ENCODE assay signal across 28 mouse cellular contexts in genomic region chr10:80196167-80196566, GRCm38 (mm10). TPM values are rescaled to one million over a fixed set of nuclear protein-coding genes. Genes with fewer than 3 reads are reported as not detected.
A peak's percentile ranks its signal among the peaks of the same experiment; 100 is the strongest.
DNase-seq lines count a peak whose midpoint lies in the region; ATAC-seq lines count a peak whose summit lies in the region.
"Had no signal": no experiment of that assay in that cellular context is flagged by ENCODE, and none has a peak within 500 bp of the region (broad histone marks: within the 10 kb centered on the region; RNA-seq: fewer than 3 reads in every experiment).

No protein-coding gene starts in this region.

- no peak for ATAC-seq in heart, embryonic 11.5 days (replicated peaks; ENCODE audit: insufficient number of reproducible peaks, low FRiP score, low TSS enrichment)
- ATAC-seq in midbrain, embryonic 16.5 days, result no peak
- no peak for ATAC-seq in midbrain, embryonic 13.5 days
- no peak for ATAC-seq in midbrain, embryonic 14.5 days (ENCODE audit: low FRiP score, low TSS enrichment)
- ATAC-seq: hindbrain, postnatal 0 days; inflammation-experienced regulatory T-cells, adult 6 months; intestine, embryonic 16.5 days; Patski had no signal

- 89% methylated on average over 1 of the region's 1 CpGs for WGBS in heart, embryonic 11.5 days (ENCODE audit: insufficient replicate concordance)
- 71% methylated on average over 1 of the region's 1 CpGs for WGBS in midbrain, embryonic 10.5 days
- WGBS in midbrain, embryonic 16.5 days, result 68% methylated on average over 1 of the region's 1 CpGs
- 62% methylated on average over 1 of the region's 1 CpGs for WGBS in midbrain, embryonic 13.5 days
- 31% methylated on average over 1 of the region's 1 CpGs for WGBS in midbrain, embryonic 14.5 days

- H3K27ac ChIP-seq in heart, embryonic 11.5 days (ENCODE audit: low read depth, low read length), result no peak overlapping the region
- peak overlapping the region; percentile 96 for H3K27ac ChIP-seq in midbrain, embryonic 10.5 days (replicated peaks)
- no peak overlapping the region for H3K27ac ChIP-seq in midbrain, embryonic 16.5 days (ENCODE audit: low read length)
- peak overlapping the region; percentile 62; the same call in 1 of the 2 replicates for H3K27ac ChIP-seq in midbrain, embryonic 13.5 days
- H3K27ac ChIP-seq in midbrain, embryonic 14.5 days (replicated peaks; ENCODE audit: low read depth, low read length), result no peak overlapping the region
- H3K27ac ChIP-seq: embryonic facial prominence, embryonic 12.5 days; embryonic facial prominence, embryonic 15.5 days; forebrain, embryonic 12.5 days; heart, adult 2 months; heart, embryonic 10.5 days; hindbrain, embryonic 14.5 days; hindbrain, postnatal 0 days had no signal

- no peaks in the 10 kb centered on the region for H3K9me3 ChIP-seq in heart, embryonic 11.5 days (replicated peaks; ENCODE audit: control insufficient read depth, low read length)
- H3K9me3 ChIP-seq in midbrain, embryonic 10.5 days (replicated peaks), result no peaks in the 10 kb centered on the region
- H3K9me3 ChIP-seq in midbrain, embryonic 16.5 days (replicated peaks; ENCODE audit: control insufficient read depth, low read length, poor library complexity, severe bottlenecking), result no peaks in the 10 kb centered on the region
- H3K9me3 ChIP-seq in midbrain, embryonic 13.5 days, result no peaks in the 10 kb centered on the region
- no peaks in the 10 kb centered on the region for H3K9me3 ChIP-seq in midbrain, embryonic 14.5 days (ENCODE audit: control insufficient read depth, low read length)
- H3K9me3 ChIP-seq: embryonic facial prominence, embryonic 12.5 days; embryonic facial prominence, embryonic 15.5 days; forebrain, embryonic 12.5 days; G1E; heart, embryonic 10.5 days had no signal

- DNase-seq in adrenal gland, postnatal 14 days, result peak; percentile 54
- no peak for DNase-seq in adrenal gland, adult (ENCODE audit: inconsistent age in 2 of 2, low spot score in 1 of 2)
- DNase-seq in heart, adult 18-20 months, result no peak
- no peak for DNase-seq in midbrain, embryonic 10.5 days (ENCODE audit: low spot score)
- DNase-seq in midbrain, embryonic 14.5 days, result no peak
- DNase-seq: adrenal gland, adult 8-10 months; B cell, adult 2 months; cerebellum, adult 11 months; cerebellum, adult 2 months; cerebellum, adult 9-11 months; cerebellum, postnatal 25 days; gastrocnemius, postnatal 25 days; heart, adult 2 months had no signal

- H3K4me2 ChIP-seq in heart, embryonic 11.5 days, result no peak overlapping the region
- H3K4me2 ChIP-seq in midbrain, embryonic 16.5 days (ENCODE audit: low read length), result no peak overlapping the region
- no peak overlapping the region for H3K4me2 ChIP-seq in midbrain, embryonic 13.5 days (replicated peaks)
- H3K4me2 ChIP-seq in midbrain, embryonic 14.5 days (ENCODE audit: low read length), result no peak overlapping the region
- H3K4me2 ChIP-seq: embryonic facial prominence, embryonic 12.5 days; embryonic facial prominence, embryonic 15.5 days; forebrain, embryonic 12.5 days; hindbrain, embryonic 14.5 days had no signal

- H3K9ac ChIP-seq in heart, embryonic 11.5 days (ENCODE audit: low read depth, low read length), result peak overlapping the region; percentile 43; the same call in 1 of the 2 replicates
- no peak overlapping the region for H3K9ac ChIP-seq in midbrain, embryonic 16.5 days (ENCODE audit: low read depth, low read length)
- H3K9ac ChIP-seq in midbrain, embryonic 13.5 days (replicated peaks), result no peak overlapping the region
- H3K9ac ChIP-seq in midbrain, embryonic 14.5 days (replicated peaks; ENCODE audit: low read length), result no peak overlapping the region
- H3K9ac ChIP-seq: embryonic facial prominence, embryonic 12.5 days; embryonic facial prominence, embryonic 15.5 days; hindbrain, embryonic 14.5 days had no signal

- peaks cover 11% of the 10 kb centered on the region for H3K27me3 ChIP-seq in heart, embryonic 11.5 days (ENCODE audit: control insufficient read depth, insufficient read depth, low read length)
- H3K27me3 ChIP-seq in midbrain, embryonic 10.5 days (ENCODE audit: low read depth, poor library complexity, severe bottlenecking), result peaks cover 69% of the 10 kb centered on the region
- H3K27me3 ChIP-seq in midbrain, embryonic 16.5 days (ENCODE audit: control insufficient read depth, insufficient read depth, low read depth, low read length), result no peaks in the 10 kb centered on the region
- no peaks in the 10 kb centered on the region for H3K27me3 ChIP-seq in midbrain, embryonic 13.5 days
- H3K27me3 ChIP-seq in midbrain, embryonic 14.5 days (ENCODE audit: control insufficient read depth, insufficient read depth, low read length), result no peaks in the 10 kb centered on the region
- H3K27me3 ChIP-seq: embryonic facial prominence, embryonic 15.5 days; Patski had no signal

- H3K4me1 ChIP-seq in heart, embryonic 11.5 days (ENCODE audit: control insufficient read depth, insufficient read depth, low read length), result 0 out of 2 replicates have a peak, but pooled peaks cover 3% of the 10 kb centered on the region
- peaks cover 92% of the 10 kb centered on the region for H3K4me1 ChIP-seq in midbrain, embryonic 10.5 days
- H3K4me1 ChIP-seq in midbrain, embryonic 16.5 days (ENCODE audit: control insufficient read depth, insufficient read depth, low read length), result no peaks in the 10 kb centered on the region
- peaks cover 64% of the 10 kb centered on the region for H3K4me1 ChIP-seq in midbrain, embryonic 13.5 days (replicated peaks)
- peaks cover 16% of the 10 kb centered on the region for H3K4me1 ChIP-seq in midbrain, embryonic 14.5 days (ENCODE audit: control insufficient read depth, insufficient read depth, low read length)
- H3K4me1 ChIP-seq: embryonic facial prominence, embryonic 15.5 days had no signal

- no peak overlapping the region for H3K4me3 ChIP-seq in heart, embryonic 11.5 days (ENCODE audit: low read depth, low read length)
- H3K4me3 ChIP-seq in midbrain, embryonic 10.5 days, result 0 out of 2 replicates have a peak overlapping the region, but pooled peaks have one; percentile 38
- H3K4me3 ChIP-seq in midbrain, embryonic 16.5 days (ENCODE audit: low read depth, low read length), result no peak overlapping the region
- H3K4me3 ChIP-seq in midbrain, embryonic 13.5 days (replicated peaks), result no peak overlapping the region
- H3K4me3 ChIP-seq in midbrain, embryonic 14.5 days (replicated peaks; ENCODE audit: low read depth, low read length), result no peak overlapping the region
- H3K4me3 ChIP-seq: embryonic facial prominence, embryonic 12.5 days; embryonic facial prominence, embryonic 15.5 days; forebrain, embryonic 12.5 days; heart, adult 2 months; heart, embryonic 10.5 days had no signal

- H3K36me3 ChIP-seq in heart, embryonic 11.5 days (ENCODE audit: control insufficient read depth, insufficient read depth, low read length), result no peaks in the 10 kb centered on the region
- H3K36me3 ChIP-seq in midbrain, embryonic 10.5 days, result no peaks in the 10 kb centered on the region
- H3K36me3 ChIP-seq in midbrain, embryonic 16.5 days (ENCODE audit: control insufficient read depth, insufficient read depth, low read length), result no peaks in the 10 kb centered on the region
- H3K36me3 ChIP-seq in midbrain, embryonic 13.5 days, result no peaks in the 10 kb centered on the region
- no peaks in the 10 kb centered on the region for H3K36me3 ChIP-seq in midbrain, embryonic 14.5 days (ENCODE audit: control insufficient read depth, insufficient read depth, low read length)
- H3K36me3 ChIP-seq: embryonic facial prominence, embryonic 12.5 days; embryonic facial prominence, embryonic 15.5 days; forebrain, embryonic 12.5 days; G1E; heart, embryonic 10.5 days had no signal

RNA-seq across cellular contexts. Expression of gene Efna2, which starts 16.9 kb away (rescaled TPM):
- total RNA-seq in adrenal gland, postnatal 14 days (2021), result 3.1 and 3.9 TPM in 2 replicates
- polyA plus RNA-seq in heart, embryonic 11.5 days (2014; fragmentation: Nextera tagmentation; extraction: Ambion mirVana), result 13.9 and 14.8 TPM in 2 replicates
- total RNA-seq in heart, adult 18-20 months (2021), result 1 to 10 TPM in 1 of 2 experiments, under 1 TPM in 1; 0.98 to 1.3 TPM
- polyA plus RNA-seq in midbrain, embryonic 10.5 days (2016; fragmentation: Nextera tagmentation; extraction: Ambion mirVana), result 56.6 and 64.5 TPM in 2 replicates
- 37.3 and 43.3 TPM in 2 replicates for polyA plus RNA-seq in midbrain, embryonic 16.5 days (2015; fragmentation: Nextera tagmentation; extraction: Ambion mirVana)
- polyA plus RNA-seq in midbrain, embryonic 13.5 days (2015; fragmentation: Nextera tagmentation; extraction: Ambion mirVana), result 34.5 and 41.3 TPM in 2 replicates
- polyA plus RNA-seq in midbrain, embryonic 14.5 days (2014; fragmentation: Nextera tagmentation; extraction: Ambion mirVana), result 41.9 and 50.1 TPM in 2 replicates
- total RNA-seq: common myeloid progenitor, adult 5-6 weeks; G1E; hematopoietic stem cell, adult 5-6 weeks had no signal
- polyA plus RNA-seq: inflammation-experienced regulatory T-cells, adult 6 months had no signal

RNA-seq across cellular contexts. Expression of gene 1600002K03Rik, which starts 23.4 kb away (rescaled TPM):
- 8.6 and 9.5 TPM in 2 replicates for total RNA-seq in adrenal gland, postnatal 14 days (2021)
- polyA plus RNA-seq in heart, embryonic 11.5 days (2014; fragmentation: Nextera tagmentation; extraction: Ambion mirVana), result 9.6 and 12.4 TPM in 2 replicates
- 1 to 10 TPM; 4.2 to 5.7 TPM for total RNA-seq in heart, adult 18-20 months (2021)
- 10.6 and 11.2 TPM in 2 replicates for polyA plus RNA-seq in midbrain, embryonic 10.5 days (2016; fragmentation: Nextera tagmentation; extraction: Ambion mirVana)
- polyA plus RNA-seq in midbrain, embryonic 16.5 days (2015; fragmentation: Nextera tagmentation; extraction: Ambion mirVana), result 11.0 and 11.4 TPM in 2 replicates
- polyA plus RNA-seq in midbrain, embryonic 13.5 days (2015; fragmentation: Nextera tagmentation; extraction: Ambion mirVana), result 11.9 and 14.5 TPM in 2 replicates
- 5.7 and 9.9 TPM in 2 replicates for polyA plus RNA-seq in midbrain, embryonic 14.5 days (2014; fragmentation: Nextera tagmentation; extraction: Ambion mirVana)

RNA-seq across cellular contexts. Expression of gene Mum1, which starts 30.1 kb away (rescaled TPM):
- total RNA-seq in adrenal gland, postnatal 14 days (2021), result 23.8 and 29.9 TPM in 2 replicates
- polyA plus RNA-seq in heart, embryonic 11.5 days (2014; fragmentation: Nextera tagmentation; extraction: Ambion mirVana), result 34.6 and 38.2 TPM in 2 replicates
- 10 to 100 TPM; 11.4 to 14.2 TPM for total RNA-seq in heart, adult 18-20 months (2021)
- polyA plus RNA-seq in midbrain, embryonic 10.5 days (2016; fragmentation: Nextera tagmentation; extraction: Ambion mirVana), result 154 and 166 TPM in 2 replicates
- 47.8 and 51.1 TPM in 2 replicates for polyA plus RNA-seq in midbrain, embryonic 16.5 days (2015; fragmentation: Nextera tagmentation; extraction: Ambion mirVana)
- 91.4 and 98.4 TPM in 2 replicates for polyA plus RNA-seq in midbrain, embryonic 13.5 days (2015; fragmentation: Nextera tagmentation; extraction: Ambion mirVana)
- 51.5 and 65.4 TPM in 2 replicates for polyA plus RNA-seq in midbrain, embryonic 14.5 days (2014; fragmentation: Nextera tagmentation; extraction: Ambion mirVana)

RNA-seq across cellular contexts. Expression of gene Cirbp, which starts 30.4 kb away (rescaled TPM):
- 67.6 and 106 TPM in 2 replicates for total RNA-seq in adrenal gland, postnatal 14 days (2021)
- polyA plus RNA-seq in heart, embryonic 11.5 days (2014; fragmentation: Nextera tagmentation; extraction: Ambion mirVana), result 49.1 and 52.7 TPM in 2 replicates
- total RNA-seq in heart, adult 18-20 months (2021), result 10 to 100 TPM; 46.3 to 54.9 TPM
- polyA plus RNA-seq in midbrain, embryonic 10.5 days (2016; fragmentation: Nextera tagmentation; extraction: Ambion mirVana), result 91.8 and 135 TPM in 2 replicates
- polyA plus RNA-seq in midbrain, embryonic 16.5 days (2015; fragmentation: Nextera tagmentation; extraction: Ambion mirVana), result 380 and 398 TPM in 2 replicates
- 354 and 412 TPM in 2 replicates for polyA plus RNA-seq in midbrain, embryonic 13.5 days (2015; fragmentation: Nextera tagmentation; extraction: Ambion mirVana)
- 295 and 421 TPM in 2 replicates for polyA plus RNA-seq in midbrain, embryonic 14.5 days (2014; fragmentation: Nextera tagmentation; extraction: Ambion mirVana)

RNA-seq across cellular contexts. Expression of gene Midn, which starts 48.1 kb away (rescaled TPM):
- 114 and 140 TPM in 2 replicates for total RNA-seq in adrenal gland, postnatal 14 days (2021)
- 29.5 and 31.9 TPM in 2 replicates for polyA plus RNA-seq in heart, embryonic 11.5 days (2014; fragmentation: Nextera tagmentation; extraction: Ambion mirVana)
- total RNA-seq in heart, adult 18-20 months (2021), result 100 to 1,000 TPM; 117 to 125 TPM
- 17.8 and 19.7 TPM in 2 replicates for polyA plus RNA-seq in midbrain, embryonic 10.5 days (2016; fragmentation: Nextera tagmentation; extraction: Ambion mirVana)
- polyA plus RNA-seq in midbrain, embryonic 16.5 days (2015; fragmentation: Nextera tagmentation; extraction: Ambion mirVana), result 15.5 and 21.1 TPM in 2 replicates
- 35.9 and 40.6 TPM in 2 replicates for polyA plus RNA-seq in midbrain, embryonic 13.5 days (2015; fragmentation: Nextera tagmentation; extraction: Ambion mirVana)
- polyA plus RNA-seq in midbrain, embryonic 14.5 days (2014; fragmentation: Nextera tagmentation; extraction: Ambion mirVana), result 62.6 and 65.6 TPM in 2 replicates

Comparison
In these comparisons a context has a peak if more than half of its experiments do, and no peak if none do; other contexts are left out.
1. H3K27ac ChIP-seq: peak in midbrain, embryonic 10.5 days (single experiment) and midbrain, embryonic 13.5 days (single experiment); none in heart, embryonic 11.5 days (single experiment), midbrain, embryonic 16.5 days (single experiment) and midbrain, embryonic 14.5 days (single experiment).